Mouse (Mus musculus) liver, adult (tissue): ENCODE measurements around the gene Olfr1084.
"Not testable (repeated sequence)": the region's sequence is repeated elsewhere in the genome, so short reads cannot be mapped to it uniquely, and the experiment has no call there.

Source experiments
- GATA4 ChIP-seq: IDR thresholded peaks from 2 replicates; pipeline ENCODE4 v1.6.1; 2014; ENCODE audit warnings: mild to moderate bottlenecking, low read length; ENCODE audit not compliant: insufficient replicate concordance

The Olfr1084 gene

GRCm38 (mm10) chr2:86639625-86640024 is at the start of gene Olfr1084:
TSS of gene Olfr1084 (minus strand) at chr2:86639725.
- not testable (repeated sequence) for TF ChIP-seq GATA4

- TF ChIP-seq GATA4 = no peak
Measured at GRCm38 (mm10) chr2:86679992-86680391, 40.5 kb upstream of the Olfr1084 start, which contains the start of gene Olfr1086. TSS of gene Olfr1086 (minus strand) at chr2:86680092.

- no peak for TF ChIP-seq GATA4
Measured at GRCm38 (mm10) chr2:86661919-86662318, 22.4 kb upstream of the Olfr1084 start, which contains the start of gene Olfr1085. TSS of gene Olfr1085 (minus strand) at chr2:86662019.

GRCm38 (mm10) chr2:86598866-86599265 is 40.7 kb downstream of the Olfr1084 start, which contains the start of gene Olfr1082:
TSS of gene Olfr1082 (minus strand) at chr2:86598966.
- TF ChIP-seq GATA4 = not testable (repeated sequence)
